Mouse (Mus musculus): ENCODE measurements around the gene Rasgrf2. TPM values are rescaled to one million over a fixed set of nuclear protein-coding genes. Genes with fewer than 3 reads are reported as not detected.

Rasgrf2 gene
- polyA plus RNA-seq, 1 experiment from 2014 or later: 1.0 TPM

Other genes starting within 250 kb of the Rasgrf2 start
- 1.2 and 1.9 TPM in 2 replicates for gene Gm20379, start 174.3 kb upstream of the Rasgrf2 start, polyA plus RNA-seq (2015; fragmentation: Nextera tagmentation; extraction: Ambion mirVana)
- 21.0 and 21.7 TPM in 2 replicates for gene Dhfr, start 223.1 kb upstream of the Rasgrf2 start, polyA plus RNA-seq (2015; fragmentation: Nextera tagmentation; extraction: Ambion mirVana)
- gene Msh3, start 223.3 kb upstream of the Rasgrf2 start, polyA plus RNA-seq (2015; fragmentation: Nextera tagmentation; extraction: Ambion mirVana): 30.4 and 34.2 TPM in 2 replicates

Data from kidney, embryonic 16.5 days (tissue).